Mouse (Mus musculus) limb, embryonic 14.5 days (tissue): Measurements from ENCODE around the gene Hnrnpa1. TPM values are rescaled to one million over a fixed set of nuclear protein-coding genes. Genes with fewer than 3 reads are reported as not detected.
"Not testable (repeated sequence)": the region's sequence is repeated elsewhere in the genome, so short reads cannot be mapped to it uniquely, and the experiment has no call there.

Experiments used
- ATAC-seq: fragments of 200-750 bp; cut with Nextera tagmentation; 2 replicates; pipeline ENCODE4 v1.8.0; 2017; ENCODE audit warnings: low read depth, moderate number of reproducible peaks, moderate TSS enrichment; ENCODE audit not compliant: low FRiP score
- DNase-seq: peaks from one replicate; pipeline ENCODE4 v3.0.0-alpha.2; 2015; ENCODE audit warnings: low spot score
- H3K27ac ChIP-seq: fragments of 300-500 bp; sonication (generic); replicated peaks from 2 replicates; pipeline ENCODE4 v1.5.1; 2014; ENCODE audit warnings: low read depth, mild to moderate bottlenecking, low read length, moderate library complexity, mixed read lengths
- H3K27me3 ChIP-seq: fragments of 300-500 bp; sonication (generic); 2 replicates; pipeline ENCODE4 v1.6.1; 2014; ENCODE audit warnings: low read length, mixed read lengths; ENCODE audit not compliant: control insufficient read depth, insufficient read depth
- H3K36me3 ChIP-seq: fragments of 300-500 bp; sonication (generic); 2 replicates; pipeline ENCODE4 v1.6.1; 2014; ENCODE audit warnings: mild to moderate bottlenecking, low read length, moderate library complexity, mixed read lengths; ENCODE audit not compliant: control insufficient read depth, insufficient read depth
- H3K4me1 ChIP-seq: fragments of 300-500 bp; sonication (generic); 2 replicates; pipeline ENCODE4 v1.6.1; 2014; ENCODE audit warnings: antibody characterized with exemption, low read length, mixed read lengths; ENCODE audit not compliant: control insufficient read depth, insufficient read depth
- H3K4me2 ChIP-seq: fragments of 300-500 bp; sonication (generic); replicated peaks from 2 replicates; pipeline ENCODE4 v1.6.1; 2014; ENCODE audit warnings: low read depth, mild to moderate bottlenecking, low read length, moderate library complexity; ENCODE audit not compliant: severe bottlenecking
- H3K4me3 ChIP-seq: fragments of 300-500 bp; sonication (generic); replicated peaks from 2 replicates; pipeline ENCODE4 v1.5.1; 2014; ENCODE audit warnings: low read length
- H3K9ac ChIP-seq: fragments of 300-500 bp; sonication (generic); 2 replicates; pipeline ENCODE4 v1.6.1; 2014; ENCODE audit warnings: mild to moderate bottlenecking, low read depth, low read length, moderate library complexity; ENCODE audit not compliant: severe bottlenecking
- H3K9me3 ChIP-seq: fragments of 300-500 bp; sonication (generic); 2 replicates; pipeline ENCODE4 v1.6.1; 2016; ENCODE audit warnings: low read length; ENCODE audit not compliant: control insufficient read depth
- POLR2A ChIP-seq: fragments of 200-500 bp; IDR thresholded peaks from 2 replicates; pipeline ENCODE4 v1.8.0; 2012; ENCODE audit warnings: inconsistent platforms, mild to moderate bottlenecking, moderate library complexity, borderline replicate concordance; ENCODE audit not compliant: insufficient read depth, insufficient read length; ENCODE audit errors: extremely low read depth
- WGBS: fragments of 180-500 bp; shearing (Covaris S2); extraction: QIAGEN DNeasy Blood & Tissue Kit; methylation state at CpG from one replicate; pipeline ENCODE4 v1.1.7; 2014; 5-methylcytosine and 5-hydroxymethylcytosine counted together
- polyA plus RNA-seq, 2 experiments: library from polyadenylated mRNA; depleted of rRNA in 1 of 2; stranded (reverse) in 1 of 2; unstranded in 1 of 2; fragments of >200 nt; fragmentation: Nextera tagmentation in 1 of 2; extraction: Ambion mirVana in 1 of 2; gene quantifications; 2 replicates each; pipeline versions ENCODE4 v1.2.1 to v1.2.3; 2012 to 2014

The Hnrnpa1 gene
- polyA plus RNA-seq, 2 experiments, result 704 to 1,175 TPM

DNA sequence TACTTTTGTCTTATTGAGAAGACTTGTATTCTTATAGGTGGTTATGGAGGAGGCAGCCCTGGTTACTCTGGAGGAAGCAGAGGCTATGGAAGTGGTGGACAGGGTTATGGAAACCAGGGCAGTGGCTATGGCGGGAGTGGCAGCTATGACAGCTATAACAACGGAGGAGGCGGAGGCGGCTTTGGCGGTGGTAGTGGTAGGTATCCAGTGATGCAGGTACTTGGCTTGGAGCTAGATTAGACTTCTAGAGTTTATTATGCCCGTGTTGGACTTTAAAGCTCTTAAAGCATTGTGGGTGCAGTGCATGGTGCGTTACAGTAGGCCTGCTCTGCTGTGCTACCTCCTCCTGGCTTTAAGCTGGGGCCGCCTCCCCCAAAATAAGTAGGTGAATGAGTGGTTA is 2.7 kb downstream of the Hnrnpa1 start:
- H3K9ac ChIP-seq, result no peak overlapping the region
- H3K4me1 ChIP-seq, result peaks cover 21% of the 10 kb centered on the region
- peaks cover 65% of the 10 kb centered on the region for H3K36me3 ChIP-seq
- no peak for TF ChIP-seq POLR2A
- 59% methylated on average over 8 of the region's 8 CpGs for WGBS
- no peak for DNase-seq
- H3K4me2 ChIP-seq, result peak overlapping the region; percentile 65
- no peaks in the 10 kb centered on the region for H3K9me3 ChIP-seq
- peak overlapping the region; percentile 74 for H3K4me3 ChIP-seq
- H3K27me3 ChIP-seq, result no peaks in the 10 kb centered on the region
- no peak for ATAC-seq
- H3K27ac ChIP-seq, result no peak overlapping the region

DNA sequence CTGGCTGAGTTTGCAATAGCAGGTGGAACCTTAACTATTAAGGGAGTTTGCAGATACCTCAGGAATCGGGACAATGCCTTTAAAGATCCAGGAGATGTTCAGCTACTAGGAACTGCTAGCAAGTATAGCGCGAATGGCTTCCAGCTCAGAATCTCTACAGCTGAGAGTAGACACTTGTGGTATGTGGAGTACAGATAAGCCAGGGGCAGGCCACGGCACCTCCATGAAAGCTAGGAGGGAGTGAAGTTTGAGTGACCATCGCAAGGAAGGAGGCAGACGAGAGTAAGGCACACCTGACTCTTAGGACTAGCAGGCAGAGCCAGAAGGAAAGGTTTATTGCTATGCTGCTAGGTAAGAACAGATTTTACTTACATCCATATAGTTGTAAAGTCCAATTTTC is 5.4 kb downstream of the Hnrnpa1 start:
- Histone ChIP-seq H3K36me3 (peaks cover 78% of the 10 kb centered on the region), H3K9me3 (no peaks in the 10 kb centered on the region), H3K27ac (no peak overlapping the region), H3K4me2 (no peak overlapping the region), H3K4me1 (peaks cover 18% of the 10 kb centered on the region), H3K4me3 (no peak overlapping the region), H3K27me3 (no peaks in the 10 kb centered on the region), H3K9ac (no peak overlapping the region)
- 76% methylated on average over 6 of the region's 6 CpGs for WGBS
- DNase-seq (no peak), ATAC-seq (no peak)
- no peak for TF ChIP-seq POLR2A

DNA sequence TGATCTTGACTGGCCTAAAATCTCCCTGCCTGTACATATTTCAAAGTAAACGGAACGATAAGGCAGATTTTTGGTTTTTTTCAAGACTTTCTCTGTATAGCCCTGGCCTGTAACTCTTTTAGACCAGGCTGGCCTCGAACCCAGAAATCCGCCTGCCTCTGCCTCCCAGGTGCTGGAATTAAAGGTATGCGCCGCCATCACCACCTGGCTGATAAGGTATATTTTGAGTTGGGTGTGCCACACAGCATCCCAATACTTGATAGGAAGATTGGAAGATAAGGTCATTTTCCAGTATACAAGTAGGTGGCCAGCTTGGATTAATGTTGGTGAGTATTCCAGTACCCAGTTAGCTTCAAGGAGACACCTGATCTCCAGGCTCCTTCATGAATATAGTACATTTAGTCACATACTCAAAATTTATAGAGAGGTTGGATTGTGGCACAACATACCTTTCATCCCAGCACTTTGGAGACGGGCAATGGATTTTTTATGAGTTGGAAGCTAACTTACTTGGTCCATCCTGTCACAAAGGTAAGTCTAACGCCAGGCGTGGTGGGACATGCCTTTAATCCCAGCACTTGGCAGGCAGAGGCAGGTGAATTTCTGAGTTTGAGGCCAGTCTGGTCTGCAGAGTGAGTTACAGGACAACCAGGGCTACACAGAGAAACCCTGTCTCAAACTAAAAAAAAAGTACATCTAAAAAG is 7.0 kb downstream of the Hnrnpa1 start:
- Histone ChIP-seq H3K36me3 (peaks cover 64% of the 10 kb centered on the region), H3K4me1 (peaks cover 16% of the 10 kb centered on the region), H3K27me3 (no peaks in the 10 kb centered on the region), H3K4me3 (no peak overlapping the region), H3K9me3 (no peaks in the 10 kb centered on the region), H3K4me2 (no peak overlapping the region), H3K27ac (no peak overlapping the region), H3K9ac (no peak overlapping the region)
- 91% methylated on average over 9 of the region's 9 CpGs for WGBS
- DNase-seq (no peak), ATAC-seq (no peak)
- no peak for TF ChIP-seq POLR2A

DNA sequence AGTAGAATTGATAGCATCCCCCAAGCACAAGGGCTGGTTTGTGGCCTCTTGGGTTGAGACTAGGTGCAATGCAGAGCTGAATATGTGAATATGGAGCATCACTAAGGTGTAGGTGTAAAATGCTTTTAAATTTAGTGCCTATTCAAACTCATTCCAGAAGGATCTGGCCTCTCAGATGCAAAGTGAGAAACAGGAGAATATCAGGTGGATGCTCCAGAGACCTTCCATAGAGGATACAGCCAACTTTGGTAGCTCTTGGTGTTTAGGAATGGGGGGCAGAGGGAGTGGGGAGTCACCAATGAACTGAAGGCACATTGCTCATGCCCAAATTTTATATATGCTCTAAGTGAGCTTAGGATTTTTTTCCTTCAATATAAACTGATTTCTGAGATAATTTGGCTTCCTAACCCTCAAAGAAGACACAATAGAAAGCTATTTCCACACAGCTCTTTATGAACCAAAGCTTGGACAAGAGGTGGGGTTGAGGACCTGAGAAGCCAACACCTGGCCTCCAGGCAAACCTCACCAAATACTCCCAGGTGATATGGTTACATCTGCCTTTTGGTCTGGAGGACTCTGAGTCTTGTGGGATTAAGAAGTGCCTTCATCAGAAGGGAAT is 7.7 kb downstream of the Hnrnpa1 start:
- Histone ChIP-seq H3K4me1 (peaks cover 10% of the 10 kb centered on the region), H3K9me3 (no peaks in the 10 kb centered on the region), H3K4me2 (no peak overlapping the region), H3K9ac (no peak overlapping the region), H3K27ac (no peak overlapping the region), H3K4me3 (no peak overlapping the region), H3K27me3 (no peaks in the 10 kb centered on the region), H3K36me3 (peaks cover 57% of the 10 kb centered on the region)
- DNase-seq (no peak), ATAC-seq (0 out of 2 replicates have a peak, but pooled peaks have one; percentile 12)
- TF ChIP-seq POLR2A, result no peak

DNA sequence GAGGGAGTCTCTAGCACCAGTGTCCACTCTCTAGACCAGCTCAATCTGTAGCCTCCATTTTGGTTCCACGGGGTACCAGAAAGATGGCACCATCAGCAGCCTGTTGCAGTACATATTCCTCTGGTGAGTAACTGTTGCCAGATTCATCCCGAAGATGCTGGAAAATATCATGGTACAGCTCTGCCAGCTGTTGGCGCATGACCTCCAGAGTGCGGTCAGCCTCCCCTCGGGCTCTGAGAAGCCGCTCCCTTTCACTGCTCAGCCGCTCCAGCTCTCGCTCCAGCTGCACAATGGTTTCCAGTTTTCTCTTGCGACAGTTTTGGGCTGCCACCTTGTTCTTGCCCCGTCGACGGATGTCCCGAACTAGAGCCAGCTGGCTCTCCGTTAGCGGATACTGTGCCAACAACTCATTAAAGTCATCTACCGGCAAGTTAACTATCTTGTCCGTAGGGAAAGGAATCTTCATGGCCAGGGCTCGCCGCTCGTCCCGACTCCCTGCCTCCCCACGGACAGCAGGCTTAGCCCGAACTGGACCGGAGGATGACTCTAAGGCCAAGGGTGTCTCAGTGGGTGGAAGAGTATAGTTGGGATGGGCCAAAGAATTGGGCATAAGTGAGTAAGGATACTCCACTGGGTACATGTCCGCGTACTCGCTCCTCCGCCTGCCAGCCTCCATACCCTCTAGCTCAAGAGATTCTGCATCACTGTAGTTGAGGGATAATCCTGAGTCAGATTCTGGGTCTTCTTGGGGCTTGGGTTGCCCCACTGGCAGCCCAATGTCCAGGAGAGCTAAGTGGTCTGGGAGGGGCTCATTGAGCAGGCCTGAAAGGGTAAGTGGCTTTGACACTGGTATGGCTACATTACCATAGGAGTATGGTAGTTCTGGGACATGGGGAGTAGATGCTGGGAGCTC is 8.4 kb downstream of the Hnrnpa1 start:
- H3K27ac ChIP-seq, result no peak overlapping the region
- no peaks in the 10 kb centered on the region for H3K27me3 ChIP-seq
- peaks cover 3% of the 10 kb centered on the region; the same call in 1 of the 2 replicates for H3K4me1 ChIP-seq
- peaks cover 50% of the 10 kb centered on the region for H3K36me3 ChIP-seq
- TF ChIP-seq POLR2A, result no peak
- no peak overlapping the region for H3K4me3 ChIP-seq
- DNase-seq (no peak), ATAC-seq (peak; percentile 42)
- H3K9ac ChIP-seq, result no peak overlapping the region
- H3K4me2 ChIP-seq, result no peak overlapping the region
- 84% methylated on average over 28 of the region's 28 CpGs for WGBS
- H3K9me3 ChIP-seq, result no peaks in the 10 kb centered on the region

DNA sequence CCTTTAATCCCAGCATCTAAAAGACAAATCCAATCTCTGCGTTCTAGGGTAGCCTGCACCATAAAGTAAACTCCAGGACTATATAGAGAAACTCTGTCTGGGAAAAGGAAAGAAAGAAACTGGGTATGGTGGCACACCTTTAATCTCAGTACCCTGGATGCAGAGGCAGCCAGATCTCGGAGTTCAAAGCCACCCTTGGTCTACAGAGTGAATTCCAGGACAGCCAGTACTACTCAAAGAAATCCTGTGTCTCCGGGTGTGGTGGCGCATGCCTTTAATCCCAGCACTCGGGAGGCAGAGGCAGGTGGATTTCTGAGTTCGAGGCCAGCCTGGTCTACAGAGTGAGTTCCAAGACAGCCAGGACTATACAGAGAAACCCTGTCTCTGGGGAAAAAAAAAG is 9.3 kb downstream of the Hnrnpa1 start:
- not testable (repeated sequence) for H3K4me3 ChIP-seq, H3K27me3 ChIP-seq, H3K4me2 ChIP-seq, H3K27ac ChIP-seq, DNase-seq, ATAC-seq, H3K9me3 ChIP-seq, H3K9ac ChIP-seq, H3K4me1 ChIP-seq
- WGBS, result 88% methylated on average over 6 of the region's 6 CpGs
- H3K36me3 ChIP-seq, result peaks cover 45% of the 10 kb centered on the region
